Mouse (Mus musculus) heart, embryonic 14.5 days (tissue): ENCODE measurements around the gene Akain1. TPM values are rescaled to one million over a fixed set of nuclear protein-coding genes. Genes with fewer than 3 reads are reported as not detected.
A peak's percentile ranks its signal among the peaks of the same experiment; 100 is the strongest.

Source experiments
- ATAC-seq: fragments of 200-750 bp; cut with Nextera tagmentation; 2 replicates; pipeline ENCODE4 v1.8.0; 2017; ENCODE audit warnings: low read depth, moderate TSS enrichment; ENCODE audit not compliant: insufficient number of reproducible peaks, insufficient read depth, low FRiP score
- H3K27ac ChIP-seq, 2 experiments: fragments of 200-500 bp in 1 of 2; fragments of 300-500 bp in 1 of 2; sonication (generic) in 1 of 2; replicated peaks in 1 of 2; 2 replicates each; pipeline ENCODE4 v1.5.1; 2012 to 2014; ENCODE audit warnings: low read depth in 2 of 2, low read length in 2 of 2, control low read depth in 1 of 2, mild to moderate bottlenecking in 1 of 2, mixed read lengths in 1 of 2; ENCODE audit not compliant: control insufficient read depth in 1 of 2, insufficient read depth in 1 of 2
- H3K27me3 ChIP-seq: fragments of 300-500 bp; sonication (generic); 2 replicates; pipeline ENCODE4 v1.6.1; 2014; ENCODE audit warnings: mild to moderate bottlenecking, low read length, control low read depth; ENCODE audit not compliant: control insufficient read depth, insufficient read depth
- H3K36me3 ChIP-seq: fragments of 300-500 bp; sonication (generic); 2 replicates; pipeline ENCODE4 v1.6.1; 2014; ENCODE audit warnings: mild to moderate bottlenecking, control low read depth, low read length, mixed read lengths; ENCODE audit not compliant: control insufficient read depth, insufficient read depth
- H3K4me1 ChIP-seq, 2 experiments: fragments of 200-500 bp in 1 of 2; fragments of 300-500 bp in 1 of 2; sonication (generic) in 1 of 2; 2 replicates each; pipeline ENCODE4 v1.6.1; 2012 to 2014; ENCODE audit warnings: low read length in 2 of 2, control low read depth in 1 of 2, mixed read lengths in 1 of 2; ENCODE audit not compliant: control insufficient read depth in 2 of 2, insufficient read depth in 2 of 2
- H3K4me2 ChIP-seq: fragments of 300-500 bp; sonication (generic); 2 replicates; pipeline ENCODE4 v1.6.1; 2014; ENCODE audit warnings: mild to moderate bottlenecking, low read length
- H3K4me3 ChIP-seq, 2 experiments: fragments of 200-500 bp in 1 of 2; fragments of 300-500 bp in 1 of 2; sonication (generic) in 1 of 2; 2 replicates each; pipeline ENCODE4 v1.5.1; 2012 to 2014; ENCODE audit warnings: low read length in 2 of 2, mild to moderate bottlenecking in 2 of 2, control low read depth in 1 of 2, low read depth in 1 of 2, moderate library complexity in 1 of 2; ENCODE audit not compliant: control insufficient read depth in 1 of 2, insufficient read depth in 1 of 2
- H3K9ac ChIP-seq: fragments of 300-500 bp; sonication (generic); 2 replicates; pipeline ENCODE4 v1.6.1; 2014; ENCODE audit warnings: mild to moderate bottlenecking, low read length
- H3K9me3 ChIP-seq: fragments of 300-500 bp; sonication (generic); 2 replicates; pipeline ENCODE4 v1.6.1; 2016; ENCODE audit warnings: low read length, control low read depth; ENCODE audit not compliant: control insufficient read depth
- WGBS: fragments of 180-500 bp; shearing (Covaris S2); extraction: QIAGEN DNeasy Blood & Tissue Kit; methylation state at CpG from one replicate; pipeline ENCODE4 v1.1.7; 2014; 5-methylcytosine and 5-hydroxymethylcytosine counted together
- polyA plus RNA-seq: library from polyadenylated mRNA; unstranded; fragments of >200 nt; fragmentation: Nextera tagmentation; extraction: Ambion mirVana; gene quantifications from 2 replicates; pipeline ENCODE4 v1.2.1, GENCODE M21; 2014

Gene Akain1
- polyA plus RNA-seq, 1 experiment from 2014 or later, result not detected

GRCm38 (mm10) chr17:69417724-69418373 lies 21.3 kb upstream of the Akain1 start:
- Histone ChIP-seq H3K4me2 (peak overlapping the region; percentile 83), H3K4me1 (0 out of 4 replicates have a peak, but pooled peaks cover 0 to 5% of the 10 kb centered on the region in 2 experiments), H3K9me3 (no peaks in the 10 kb centered on the region), H3K36me3 (no peaks in the 10 kb centered on the region), H3K27ac (peak overlapping the region; percentile 96 to 99), H3K4me3 (peak overlapping the region; percentile 82 to 97), H3K9ac (peak overlapping the region; percentile 94), H3K27me3 (no peaks in the 10 kb centered on the region)
- 2% methylated on average over 26 of the region's 26 CpGs for WGBS
- peak; percentile 40 for ATAC-seq

- Histone ChIP-seq H3K4me2 (no peak overlapping the region), H3K36me3 (no peaks in the 10 kb centered on the region), H3K4me3 (no peak overlapping the region), H3K4me1 (0 out of 4 replicates have a peak, but pooled peaks cover 0 to 2% of the 10 kb centered on the region in 2 experiments), H3K9me3 (no peaks in the 10 kb centered on the region), H3K9ac (no peak overlapping the region), H3K27me3 (no peaks in the 10 kb centered on the region), H3K27ac (no peak overlapping the region)
- no peak for ATAC-seq
- 2% methylated on average over 1 of the region's 1 CpGs for WGBS
Measured at GRCm38 (mm10) chr17:69421592-69421991, 17.5 kb upstream of the Akain1 start.

- Histone ChIP-seq H3K4me2 (no peak overlapping the region), H3K9me3 (no peaks in the 10 kb centered on the region), H3K27me3 (peaks cover 24% of the 10 kb centered on the region), H3K4me1 (peaks cover 4% of the 10 kb centered on the region in 2 experiments; a peak in 2 of 4 replicates), H3K27ac (no peak overlapping the region), H3K36me3 (no peaks in the 10 kb centered on the region), H3K9ac (no peak overlapping the region), H3K4me3 (no peak overlapping the region)
- ATAC-seq, result no peak
- WGBS, result 62% methylated on average over 5 of the region's 5 CpGs
Measured at GRCm38 (mm10) chr17:69437836-69438235, 1.3 kb upstream of the Akain1 start.

- no peak for ATAC-seq
- H3K9me3 ChIP-seq, result no peaks in the 10 kb centered on the region
- H3K27ac ChIP-seq, result no peak overlapping the region
- H3K9ac ChIP-seq, result peak overlapping the region; percentile 48; the same call in 1 of the 2 replicates
- H3K4me2 ChIP-seq, result peak overlapping the region; percentile 90
- H3K27me3 ChIP-seq, result peaks cover 24% of the 10 kb centered on the region
- peaks cover 4% of the 10 kb centered on the region in 2 experiments; a peak in 2 of 4 replicates for H3K4me1 ChIP-seq
- H3K4me3 ChIP-seq, result peak overlapping the region; percentile 39 to 57
- H3K36me3 ChIP-seq, result no peaks in the 10 kb centered on the region
- WGBS, result 30% methylated on average over 14 of the region's 14 CpGs
Measured at GRCm38 (mm10) chr17:69438486-69438885, 640 bp upstream of the Akain1 start.

DNA sequence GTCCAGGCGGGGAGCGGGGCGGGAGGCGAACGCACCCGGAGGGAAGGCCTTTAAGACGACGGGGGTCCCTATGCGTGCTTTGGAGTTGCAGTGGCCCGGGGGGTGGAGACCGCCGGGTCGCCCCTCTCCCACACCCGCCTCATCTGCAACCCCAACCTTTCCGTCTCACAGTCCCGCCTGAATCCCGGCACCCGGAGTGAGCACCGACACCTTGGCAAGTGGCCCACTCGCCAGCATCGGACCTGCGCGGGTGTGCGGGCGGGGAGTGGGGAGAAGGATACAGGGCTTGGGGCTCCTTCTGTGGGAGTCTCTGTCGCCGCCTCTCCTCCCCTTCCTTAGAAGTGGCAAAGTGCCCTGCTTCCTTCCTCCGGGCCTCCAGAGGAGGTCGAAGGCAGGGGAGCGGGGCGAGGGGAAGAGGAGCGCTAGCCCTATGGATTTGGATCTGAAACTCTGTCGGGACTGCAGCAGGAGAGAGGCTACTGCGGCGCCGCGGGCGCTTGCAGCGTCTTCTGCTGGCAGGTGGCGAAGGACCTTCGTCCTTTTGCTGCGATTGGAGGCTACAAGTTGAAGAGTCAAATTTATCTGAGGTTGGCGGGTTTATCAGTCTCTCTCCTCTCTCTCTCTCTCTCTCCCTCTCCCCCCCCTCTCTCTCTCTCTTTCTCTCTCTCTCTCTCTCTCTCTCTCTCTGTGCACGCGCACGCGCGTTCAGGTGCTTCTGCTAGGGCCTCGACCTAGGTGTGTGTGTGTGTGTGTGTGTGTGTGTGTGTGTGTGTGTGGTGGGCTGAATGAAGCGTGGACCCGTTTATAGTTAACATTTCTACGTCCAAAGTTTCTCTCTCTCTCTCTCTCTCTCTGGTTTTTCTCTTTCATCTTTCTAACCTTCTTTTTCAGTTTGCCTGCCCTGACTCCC lies 700 bp downstream of the Akain1 start:
- Histone ChIP-seq H3K27me3 (peaks cover 24% of the 10 kb centered on the region), H3K9me3 (no peaks in the 10 kb centered on the region), H3K4me2 (peak overlapping the region; percentile 90), H3K4me1 (peaks cover 4% of the 10 kb centered on the region in 2 experiments; a peak in 2 of 4 replicates), H3K9ac (no peak overlapping the region), H3K36me3 (no peaks in the 10 kb centered on the region), H3K4me3 (peak overlapping the region; percentile 31 to 39), H3K27ac (no peak overlapping the region)
- WGBS, result under 1% methylated on average over 51 of the region's 52 CpGs
- ATAC-seq, result no peak; the same call in 1 of the 2 replicates

DNA sequence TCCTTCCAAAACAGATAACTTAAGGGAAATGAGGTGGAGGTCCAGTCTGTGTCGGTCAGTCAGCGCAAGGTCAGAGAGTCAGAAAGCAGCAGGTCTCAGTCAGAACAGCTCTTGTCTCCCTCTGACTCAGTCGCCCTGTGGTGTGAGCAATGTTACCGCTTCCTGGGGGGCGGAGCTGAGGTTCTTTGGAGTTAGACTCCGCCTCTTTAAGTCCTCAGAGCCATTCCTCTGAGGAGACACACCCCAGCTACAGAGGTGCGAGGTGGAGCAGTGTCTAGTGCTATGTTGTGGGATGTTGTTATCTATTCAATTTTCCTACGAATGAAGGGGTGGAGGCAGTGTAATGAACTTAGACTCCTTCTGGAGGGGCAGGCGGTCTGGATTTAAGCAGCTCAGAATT lies 1.9 kb downstream of the Akain1 start:
- H3K9ac ChIP-seq, result no peak overlapping the region
- no peak overlapping the region for H3K4me3 ChIP-seq
- peaks cover 24% of the 10 kb centered on the region for H3K27me3 ChIP-seq
- WGBS, result 10% methylated on average over 9 of the region's 9 CpGs
- H3K9me3 ChIP-seq, result no peaks in the 10 kb centered on the region
- H3K36me3 ChIP-seq, result no peaks in the 10 kb centered on the region
- H3K4me1 ChIP-seq, result peaks cover 4% of the 10 kb centered on the region in 2 experiments; a peak in 2 of 4 replicates
- H3K4me2 ChIP-seq, result no peak overlapping the region
- no peak overlapping the region for H3K27ac ChIP-seq
- ATAC-seq, result no peak

DNA sequence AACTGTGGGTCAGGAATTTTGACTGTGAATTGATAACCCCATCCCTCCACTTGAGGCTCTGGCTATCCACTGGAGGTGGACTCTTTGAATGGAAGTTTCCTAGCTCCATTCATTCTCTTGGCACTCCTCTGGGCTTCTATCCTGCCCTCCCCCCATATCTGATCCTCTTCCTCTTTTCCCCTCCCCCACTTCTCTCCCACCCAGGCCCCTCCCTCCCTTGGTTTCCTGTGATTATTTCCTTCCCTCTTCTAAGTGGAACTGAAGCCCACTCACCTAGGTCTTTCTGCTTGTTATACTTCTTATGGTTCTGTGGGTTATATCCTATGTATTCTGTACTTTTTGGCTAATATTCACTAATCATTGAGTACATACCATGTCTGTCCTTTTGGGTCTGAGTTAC lies 9.6 kb downstream of the Akain1 start:
- H3K4me3 ChIP-seq, result no peak overlapping the region
- no peaks in the 10 kb centered on the region for H3K36me3 ChIP-seq
- no peak overlapping the region for H3K9ac ChIP-seq
- ATAC-seq, result no peak
- no peak overlapping the region for H3K4me2 ChIP-seq
- no peaks in the 10 kb centered on the region for H3K9me3 ChIP-seq
- peaks cover 3 to 4% of the 10 kb centered on the region in 2 experiments; a peak in 2 of 4 replicates for H3K4me1 ChIP-seq
- H3K27ac ChIP-seq, result no peak overlapping the region
- no peaks in the 10 kb centered on the region for H3K27me3 ChIP-seq
